ENCODE assay signal across 25 mouse cellular contexts in the genomic region with DNA sequence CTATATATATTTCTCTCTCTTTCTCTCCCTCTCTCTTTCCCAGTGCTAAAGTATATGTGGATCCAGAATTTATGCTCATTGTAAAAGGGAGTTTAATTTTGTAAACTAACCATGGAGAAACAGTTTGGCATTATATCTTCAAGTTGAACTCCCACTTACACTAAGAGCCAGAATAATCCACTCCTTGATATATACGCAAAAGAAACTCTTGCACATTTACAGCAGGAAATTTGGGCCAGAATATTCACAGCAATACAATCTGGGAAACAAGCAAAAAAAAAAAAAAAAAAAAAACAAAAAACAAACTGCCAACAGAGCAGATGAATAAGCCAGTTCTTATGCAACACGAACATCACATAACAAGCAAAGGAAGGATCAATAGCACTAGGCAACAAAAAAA. TPM values are rescaled to one million over a fixed set of nuclear protein-coding genes. Genes with fewer than 3 reads are reported as not detected.
"Had no signal": no experiment of that assay in that cellular context is flagged by ENCODE, and none has a peak within 500 bp of the region (broad histone marks: within the 10 kb centered on the region; RNA-seq: fewer than 3 reads in every experiment).

No protein-coding gene starts in this region.

- DNase-seq: gastrocnemius, adult 2 months; gastrocnemius, postnatal 10 days; gastrocnemius, postnatal 25 days; heart, adult 18-20 months; heart, postnatal 10 days; heart, postnatal 4 days; kidney, adult 18-20 months; kidney, adult 8-10 months; kidney, postnatal 10 days; kidney, postnatal 25 days; kidney, postnatal 4 days; liver; liver, embryonic 13.5 days had no signal

- H3K4me3 ChIP-seq: gastrocnemius, adult 2 months; heart, embryonic 10.5 days; heart, embryonic 12.5 days; hindbrain, embryonic 10.5 days; hindbrain, embryonic 12.5 days; intestine, embryonic 15.5 days; limb, embryonic 10.5 days; limb, embryonic 12.5 days; liver, embryonic 13.5 days had no signal

- H3K27ac ChIP-seq: gastrocnemius, adult 2 months; heart, embryonic 10.5 days; hindbrain, embryonic 10.5 days; hindbrain, embryonic 12.5 days; hindbrain, embryonic 14.5 days; intestine, embryonic 15.5 days; limb, embryonic 10.5 days; limb, embryonic 12.5 days; liver, embryonic 13.5 days had no signal

- ATAC-seq: hindbrain, embryonic 16.5 days; inflammation-experienced regulatory T-cells, adult 6 months; intestine, embryonic 15.5 days; intestine, postnatal 0 days had no signal

RNA-seq across cellular contexts. Expression of a gene that starts 9.8 kb away (rescaled TPM):
- total RNA-seq: gastrocnemius, postnatal 25 days; granulocyte monocyte progenitor cell, adult 5-6 weeks had no signal

RNA-seq across cellular contexts. Expression of a gene that starts 10.0 kb away (rescaled TPM):
- total RNA-seq: gastrocnemius, adult 2 months; gastrocnemius, postnatal 25 days; granulocyte monocyte progenitor cell, adult 5-6 weeks; heart, adult 18-20 months had no signal
